Mouse (Mus musculus): Measurements from ENCODE around the gene Atp11a. TPM values are rescaled to one million over a fixed set of nuclear protein-coding genes. Genes with fewer than 3 reads are reported as not detected.

Gene Atp11a
- total RNA-seq, 4 experiments from 2014 or later = 85.6 to 89.6 (median 87.8) TPM

GRCm38 (mm10) chr8:12905122-12905521 is 148.3 kb downstream of the Atp11a start:
- no peak for DNase-seq (ENCODE audit: low spot score)

GRCm38 (mm10) chr8:12905599-12906321 is 148.9 kb downstream of the Atp11a start:
- peak; percentile 87 for DNase-seq (ENCODE audit: low spot score)

- no peak for DNase-seq (ENCODE audit: low spot score)
Measured at GRCm38 (mm10) chr8:12906597-12906996, 149.8 kb downstream of the Atp11a start.

GRCm38 (mm10) chr8:12907730-12908129 is 150.9 kb downstream of the Atp11a start:
- DNase-seq (ENCODE audit: low spot score) = peak; percentile 74

GRCm38 (mm10) chr8:12912011-12912410 is 155.2 kb downstream of the Atp11a start:
- DNase-seq (ENCODE audit: low spot score) = no peak

- DNase-seq (ENCODE audit: low spot score) = no peak
Measured at GRCm38 (mm10) chr8:12915187-12916006, 158.6 kb downstream of the Atp11a start.

- DNase-seq (ENCODE audit: low spot score) = no peak
Measured at GRCm38 (mm10) chr8:12916156-12916900, 159.5 kb downstream of the Atp11a start.

- no peak for DNase-seq (ENCODE audit: low spot score)
Measured at GRCm38 (mm10) chr8:12917029-12917428, 160.2 kb downstream of the Atp11a start.

- no peak for DNase-seq (ENCODE audit: low spot score)
Measured at GRCm38 (mm10) chr8:12917831-12918230, 161.0 kb downstream of the Atp11a start.

Other genes starting within 250 kb of the Atp11a start
- gene Spaca7, start 184.0 kb upstream of the Atp11a start, total RNA-seq (2022) = not detected
- gene Tubgcp3, start 84.8 kb upstream of the Atp11a start, total RNA-seq (2022) = 10 to 100 TPM; 11.0 to 13.7 (median 12.6) TPM
- 10 to 100 TPM; 55.6 to 85.0 (median 65.1) TPM for gene Mcf2l, start 116.8 kb downstream of the Atp11a start, total RNA-seq (2022)